In genomic region chr8:79331017-79331416, GRCm38 (mm10) we compare ENCODE assay signal across 13 mouse cellular contexts.
"Had no signal": no experiment of that assay in that cellular context is flagged by ENCODE, and none has a peak within 500 bp of the region (broad histone marks: within the 10 kb centered on the region; RNA-seq: fewer than 3 reads in every experiment).

No protein-coding gene starts in this region.

- H3K9me3 ChIP-seq: midbrain, embryonic 12.5 days; neural tube, embryonic 13.5 days; stomach, embryonic 15.5 days had no signal

- H3K27me3 ChIP-seq: limb, embryonic 13.5 days; midbrain, embryonic 12.5 days; neural tube, embryonic 13.5 days; stomach, embryonic 15.5 days had no signal

- H3K4me3 ChIP-seq: left cerebral cortex, adult 2 months; limb, embryonic 13.5 days; midbrain, embryonic 12.5 days; neural tube, embryonic 13.5 days; stomach, embryonic 15.5 days had no signal

- DNase-seq: kidney, postnatal 14 days; lung, adult 18-20 months; retina, postnatal 1 day; right cerebral cortex, postnatal 4 days; thymus, adult 2 months; thymus, postnatal 25 days had no signal

- ATAC-seq: midbrain, embryonic 16.5 days had no signal

- H3K36me3 ChIP-seq: midbrain, embryonic 12.5 days; stomach, embryonic 15.5 days had no signal

- H3K9ac ChIP-seq: limb, embryonic 13.5 days; liver, embryonic 14.5 days; midbrain, embryonic 12.5 days; neural tube, embryonic 13.5 days; stomach, embryonic 15.5 days had no signal

- H3K27ac ChIP-seq: left cerebral cortex, adult 2 months; limb, embryonic 13.5 days; liver, embryonic 14.5 days; midbrain, embryonic 12.5 days; neural tube, embryonic 13.5 days; stomach, embryonic 15.5 days had no signal

- H3K4me1 ChIP-seq: midbrain, embryonic 12.5 days; neural tube, embryonic 13.5 days; stomach, embryonic 15.5 days had no signal

- H3K4me2 ChIP-seq: limb, embryonic 13.5 days; midbrain, embryonic 12.5 days; neural tube, embryonic 13.5 days; stomach, embryonic 15.5 days had no signal
